Mouse (Mus musculus) heart, embryonic 14.5 days (tissue): ENCODE data around the gene Bscl2. TPM values are rescaled to one million over a fixed set of nuclear protein-coding genes. Genes with fewer than 3 reads are reported as not detected.
A peak's percentile ranks its signal among the peaks of the same experiment; 100 is the strongest.

ENCODE experiments used
- ATAC-seq: fragments of 200-750 bp; cut with Nextera tagmentation; 2 replicates; pipeline ENCODE4 v1.8.0; 2017; ENCODE audit warnings: low read depth, moderate TSS enrichment; ENCODE audit not compliant: insufficient number of reproducible peaks, insufficient read depth, low FRiP score
- H3K27ac ChIP-seq, 2 experiments: fragments of 200-500 bp in 1 of 2; fragments of 300-500 bp in 1 of 2; sonication (generic) in 1 of 2; replicated peaks in 1 of 2; 2 replicates each; pipeline ENCODE4 v1.5.1; 2012 to 2014; ENCODE audit warnings: low read depth in 2 of 2, low read length in 2 of 2, control low read depth in 1 of 2, mild to moderate bottlenecking in 1 of 2, mixed read lengths in 1 of 2; ENCODE audit not compliant: control insufficient read depth in 1 of 2, insufficient read depth in 1 of 2
- H3K27me3 ChIP-seq: fragments of 300-500 bp; sonication (generic); 2 replicates; pipeline ENCODE4 v1.6.1; 2014; ENCODE audit warnings: mild to moderate bottlenecking, low read length, control low read depth; ENCODE audit not compliant: control insufficient read depth, insufficient read depth
- H3K36me3 ChIP-seq: fragments of 300-500 bp; sonication (generic); 2 replicates; pipeline ENCODE4 v1.6.1; 2014; ENCODE audit warnings: mild to moderate bottlenecking, control low read depth, low read length, mixed read lengths; ENCODE audit not compliant: control insufficient read depth, insufficient read depth
- H3K4me1 ChIP-seq, 2 experiments: fragments of 200-500 bp in 1 of 2; fragments of 300-500 bp in 1 of 2; sonication (generic) in 1 of 2; 2 replicates each; pipeline ENCODE4 v1.6.1; 2012 to 2014; ENCODE audit warnings: low read length in 2 of 2, control low read depth in 1 of 2, mixed read lengths in 1 of 2; ENCODE audit not compliant: control insufficient read depth in 2 of 2, insufficient read depth in 2 of 2
- H3K4me2 ChIP-seq: fragments of 300-500 bp; sonication (generic); 2 replicates; pipeline ENCODE4 v1.6.1; 2014; ENCODE audit warnings: mild to moderate bottlenecking, low read length
- H3K4me3 ChIP-seq, 2 experiments: fragments of 200-500 bp in 1 of 2; fragments of 300-500 bp in 1 of 2; sonication (generic) in 1 of 2; 2 replicates each; pipeline ENCODE4 v1.5.1; 2012 to 2014; ENCODE audit warnings: low read length in 2 of 2, mild to moderate bottlenecking in 2 of 2, control low read depth in 1 of 2, low read depth in 1 of 2, moderate library complexity in 1 of 2; ENCODE audit not compliant: control insufficient read depth in 1 of 2, insufficient read depth in 1 of 2
- H3K9ac ChIP-seq: fragments of 300-500 bp; sonication (generic); 2 replicates; pipeline ENCODE4 v1.6.1; 2014; ENCODE audit warnings: mild to moderate bottlenecking, low read length
- H3K9me3 ChIP-seq: fragments of 300-500 bp; sonication (generic); 2 replicates; pipeline ENCODE4 v1.6.1; 2016; ENCODE audit warnings: low read length, control low read depth; ENCODE audit not compliant: control insufficient read depth
- WGBS: fragments of 180-500 bp; shearing (Covaris S2); extraction: QIAGEN DNeasy Blood & Tissue Kit; methylation state at CpG from one replicate; pipeline ENCODE4 v1.1.7; 2014; 5-methylcytosine and 5-hydroxymethylcytosine counted together
- polyA plus RNA-seq: library from polyadenylated mRNA; unstranded; fragments of >200 nt; fragmentation: Nextera tagmentation; extraction: Ambion mirVana; gene quantifications from 2 replicates; pipeline ENCODE4 v1.2.1, GENCODE M21; 2014

Gene Bscl2
- 40.6 and 45.0 TPM in 2 replicates for polyA plus RNA-seq

GRCm38 (mm10) chr19:8837251-8837791, at the start of gene Bscl2:
Bscl2 (plus strand) TSS chr19:8837467.
- 1% methylated on average over 38 of the region's 38 CpGs for WGBS
- Histone ChIP-seq H3K36me3 (peaks cover 44% of the 10 kb centered on the region), H3K4me2 (peak within 1 kb of the TSS; percentile 82), H3K27ac (peak within 1 kb of the TSS; percentile 92 to 93), H3K27me3 (no peaks in the 10 kb centered on the region), H3K4me3 (peak within 1 kb of the TSS; percentile 50 to 63), H3K9ac (peak within 1 kb of the TSS; percentile 79), H3K4me1 (peaks cover 20 to 30% of the 10 kb centered on the region in 2 experiments), H3K9me3 (no peaks in the 10 kb centered on the region)
- ATAC-seq: peak; percentile 61

- H3K4me3 ChIP-seq: no peak overlapping the region
- H3K4me2 ChIP-seq: no peak overlapping the region
- H3K9ac ChIP-seq: no peak overlapping the region
- H3K36me3 ChIP-seq: peaks cover 18% of the 10 kb centered on the region
- H3K27ac ChIP-seq: no peak overlapping the region
- H3K27me3 ChIP-seq: no peaks in the 10 kb centered on the region
- 37% methylated on average over 3 of the region's 3 CpGs for WGBS
- no peak for ATAC-seq
- 0 out of 4 replicates have a peak, but pooled peaks cover 0 to 6% of the 10 kb centered on the region in 2 experiments for H3K4me1 ChIP-seq
- H3K9me3 ChIP-seq: peaks cover 4% of the 10 kb centered on the region; the same call in 1 of the 2 replicates
These were observed 48.7 kb upstream of the Bscl2 start for GRCm38 (mm10) chr19:8788521-8788920.

- Histone ChIP-seq H3K4me2 (no peak overlapping the region), H3K4me3 (no peak overlapping the region), H3K4me1 (0 out of 4 replicates have a peak, but pooled peaks cover 0 to 6% of the 10 kb centered on the region in 2 experiments), H3K9me3 (peaks cover 4% of the 10 kb centered on the region; the same call in 1 of the 2 replicates), H3K9ac (no peak overlapping the region), H3K27me3 (no peaks in the 10 kb centered on the region), H3K27ac (no peak overlapping the region), H3K36me3 (peaks cover 21% of the 10 kb centered on the region)
- no peak for ATAC-seq
- WGBS: 48% methylated on average over 1 of the region's 1 CpGs
These were observed 48.1 kb upstream of the Bscl2 start for GRCm38 (mm10) chr19:8789171-8789570.

GRCm38 (mm10) chr19:8790171-8790570, 47.1 kb upstream of the Bscl2 start:
- H3K4me2 ChIP-seq: no peak overlapping the region
- H3K27me3 ChIP-seq: no peaks in the 10 kb centered on the region
- H3K9ac ChIP-seq: no peak overlapping the region
- no peak for ATAC-seq
- H3K27ac ChIP-seq: no peak overlapping the region
- peaks cover 4% of the 10 kb centered on the region; the same call in 1 of the 2 replicates for H3K9me3 ChIP-seq
- peaks cover 31% of the 10 kb centered on the region for H3K36me3 ChIP-seq
- no peak overlapping the region for H3K4me3 ChIP-seq
- 0 out of 4 replicates have a peak, but pooled peaks cover 0 to 6% of the 10 kb centered on the region in 2 experiments for H3K4me1 ChIP-seq
- WGBS: 74% methylated on average over 7 of the region's 7 CpGs

GRCm38 (mm10) chr19:8798264-8798946, 38.9 kb upstream of the Bscl2 start, which contains the start of gene Polr2g:
Polr2g (minus strand) TSS chr19:8798577.
- WGBS: 1% methylated on average over 25 of the region's 25 CpGs
- H3K36me3 ChIP-seq: peaks cover 35% of the 10 kb centered on the region
- ATAC-seq: peak; percentile 77

GRCm38 (mm10) chr19:8798947-8799315, 38.3 kb upstream of the Bscl2 start:
- H3K4me3 ChIP-seq: peak overlapping the region in 1 of 2 experiments; percentile 51; a peak in 1 of 4 replicates
- no peaks in the 10 kb centered on the region for H3K27me3 ChIP-seq
- H3K9me3 ChIP-seq: no peaks in the 10 kb centered on the region
- no peak for ATAC-seq
- peak overlapping the region; percentile 70 for H3K9ac ChIP-seq
- peaks cover 30% of the 10 kb centered on the region for H3K36me3 ChIP-seq
- H3K27ac ChIP-seq: no peak overlapping the region
- H3K4me1 ChIP-seq: peaks cover 8 to 12% of the 10 kb centered on the region in 2 experiments
- H3K4me2 ChIP-seq: peak overlapping the region; percentile 82

More at GRCm38 (mm10) chr19:8798264-8798946, 38.9 kb upstream of the Bscl2 start, which contains the start of gene Polr2g:
- H3K27ac ChIP-seq: peak within 1 kb of the TSS; percentile 39 to 66
- peaks cover 8 to 12% of the 10 kb centered on the region in 2 experiments for H3K4me1 ChIP-seq
- peak within 1 kb of the TSS; percentile 82 for H3K4me2 ChIP-seq
- no peaks in the 10 kb centered on the region for H3K9me3 ChIP-seq
- no peaks in the 10 kb centered on the region for H3K27me3 ChIP-seq
- H3K9ac ChIP-seq: peak within 1 kb of the TSS; percentile 70
- peak within 1 kb of the TSS; percentile 51 to 78 for H3K4me3 ChIP-seq

GRCm38 (mm10) chr19:8802130-8802821, 35.0 kb upstream of the Bscl2 start, which contains the start of gene Zbtb3:
Zbtb3 (plus strand) TSS chr19:8802555.
- H3K4me1 ChIP-seq: peaks cover 8 to 12% of the 10 kb centered on the region in 2 experiments
- no peaks in the 10 kb centered on the region for H3K27me3 ChIP-seq
- peak; percentile 97 for ATAC-seq
- peak within 1 kb of the TSS; percentile 90 for H3K4me2 ChIP-seq
- H3K9me3 ChIP-seq: no peaks in the 10 kb centered on the region
- H3K27ac ChIP-seq: peak within 1 kb of the TSS; percentile 76 to 96
- peak within 1 kb of the TSS; percentile 46 to 97 for H3K4me3 ChIP-seq
- H3K36me3 ChIP-seq: peaks cover 31% of the 10 kb centered on the region
- H3K9ac ChIP-seq: peak within 1 kb of the TSS; percentile 68
- under 1% methylated on average over 30 of the region's 30 CpGs for WGBS
